Mouse (Mus musculus) hindbrain, embryonic 16.5 days (tissue): ENCODE measurements around the gene Aoc2. TPM values are rescaled to one million over a fixed set of nuclear protein-coding genes. Genes with fewer than 3 reads are reported as not detected.
A peak's percentile ranks its signal among the peaks of the same experiment; 100 is the strongest.
"Not testable (repeated sequence)": the region's sequence is repeated elsewhere in the genome, so short reads cannot be mapped to it uniquely, and the experiment has no call there.

Source experiments
- ATAC-seq: fragments of 200-750 bp; cut with Nextera tagmentation; 2 replicates; pipeline ENCODE4 v1.8.0; 2017; ENCODE audit warnings: moderate TSS enrichment, moderate library complexity
- H3K27ac ChIP-seq: fragments of 300-500 bp; sonication (generic); 2 replicates; pipeline ENCODE4 v1.5.1; 2014; ENCODE audit warnings: low read depth, mild to moderate bottlenecking, control low read depth, low read length, moderate library complexity
- H3K27me3 ChIP-seq: fragments of 300-500 bp; sonication (generic); replicated peaks from 2 replicates; pipeline ENCODE4 v1.6.1; 2014; ENCODE audit warnings: low read length; ENCODE audit not compliant: control insufficient read depth, insufficient read depth
- H3K36me3 ChIP-seq: fragments of 300-500 bp; sonication (generic); 2 replicates; pipeline ENCODE4 v1.6.1; 2014; ENCODE audit warnings: mild to moderate bottlenecking, low read length, moderate library complexity, mixed read lengths; ENCODE audit not compliant: control insufficient read depth, insufficient read depth
- H3K4me1 ChIP-seq: fragments of 300-500 bp; sonication (generic); 2 replicates; pipeline ENCODE4 v1.6.1; 2014; ENCODE audit warnings: low read depth, low read length; ENCODE audit not compliant: control insufficient read depth, insufficient read depth
- H3K4me2 ChIP-seq: fragments of 300-500 bp; sonication (generic); 2 replicates; pipeline ENCODE4 v1.6.1; 2014; ENCODE audit warnings: mild to moderate bottlenecking, low read length, control low read depth, moderate library complexity
- H3K4me3 ChIP-seq: fragments of 300-500 bp; sonication (generic); 2 replicates; pipeline ENCODE4 v1.5.1; 2014; ENCODE audit warnings: mild to moderate bottlenecking, low read length, control low read depth, moderate library complexity
- H3K9ac ChIP-seq: fragments of 300-500 bp; sonication (generic); 2 replicates; pipeline ENCODE4 v1.6.1; 2014; ENCODE audit warnings: low read depth, mild to moderate bottlenecking, control low read depth, low read length, moderate library complexity
- H3K9me3 ChIP-seq: fragments of 300-500 bp; sonication (generic); 2 replicates; pipeline ENCODE4 v1.6.1; 2014; ENCODE audit warnings: mild to moderate bottlenecking, low read length, moderate library complexity; ENCODE audit not compliant: control insufficient read depth
- WGBS: fragments of 180-500 bp; shearing (Covaris S2); extraction: QIAGEN DNeasy Blood & Tissue Kit; methylation state at CpG from one replicate; pipeline ENCODE4 v1.1.7; 2014; 5-methylcytosine and 5-hydroxymethylcytosine counted together
- polyA plus RNA-seq: library from polyadenylated mRNA; unstranded; fragments of >200 nt; fragmentation: Nextera tagmentation; extraction: Ambion mirVana; gene quantifications from 2 replicates; pipeline ENCODE4 v1.2.1, GENCODE M21; 2015

The Aoc2 gene
- polyA plus RNA-seq, 1 experiment from 2014 or later: 0.93 TPM

GRCm38 (mm10) chr11:101328941-101329635, 4.2 kb downstream of the Aoc2 start:
- no peak for ATAC-seq
- peaks cover 6% of the 10 kb centered on the region; the same call in 1 of the 2 replicates for H3K36me3 ChIP-seq
- H3K9me3 ChIP-seq: no peaks in the 10 kb centered on the region
- H3K27me3 ChIP-seq: no peaks in the 10 kb centered on the region
- no peaks in the 10 kb centered on the region for H3K4me1 ChIP-seq
- no peak overlapping the region for H3K4me2 ChIP-seq
- 72% methylated on average over 6 of the region's 6 CpGs for WGBS
- no peak overlapping the region for H3K9ac ChIP-seq
- no peak overlapping the region for H3K27ac ChIP-seq
- H3K4me3 ChIP-seq: no peak overlapping the region

- no peaks in the 10 kb centered on the region for H3K9me3 ChIP-seq
- no peak within 1 kb of the TSS for H3K27ac ChIP-seq
- H3K4me1 ChIP-seq: no peaks in the 10 kb centered on the region
- no peaks in the 10 kb centered on the region for H3K36me3 ChIP-seq
- H3K9ac ChIP-seq: no peak within 1 kb of the TSS
- 67% methylated on average over 7 of the region's 7 CpGs for WGBS
- H3K4me3 ChIP-seq: no peak within 1 kb of the TSS
- no peaks in the 10 kb centered on the region for H3K27me3 ChIP-seq
- no peak for ATAC-seq
- H3K4me2 ChIP-seq: no peak within 1 kb of the TSS
Measured at GRCm38 (mm10) chr11:101330371-101330924, 5.6 kb downstream of the Aoc2 start, which contains the start of gene Aoc3. TSS of gene Aoc3 (plus strand) at chr11:101330605.

GRCm38 (mm10) chr11:101330961-101331360, 6.1 kb downstream of the Aoc2 start:
- H3K27ac ChIP-seq, ATAC-seq, H3K27me3 ChIP-seq, H3K36me3 ChIP-seq, H3K9ac ChIP-seq, H3K9me3 ChIP-seq, H3K4me1 ChIP-seq, H3K4me3 ChIP-seq, H3K4me2 ChIP-seq: not testable (repeated sequence)
- 76% methylated on average over 6 of the region's 6 CpGs for WGBS

DNA sequence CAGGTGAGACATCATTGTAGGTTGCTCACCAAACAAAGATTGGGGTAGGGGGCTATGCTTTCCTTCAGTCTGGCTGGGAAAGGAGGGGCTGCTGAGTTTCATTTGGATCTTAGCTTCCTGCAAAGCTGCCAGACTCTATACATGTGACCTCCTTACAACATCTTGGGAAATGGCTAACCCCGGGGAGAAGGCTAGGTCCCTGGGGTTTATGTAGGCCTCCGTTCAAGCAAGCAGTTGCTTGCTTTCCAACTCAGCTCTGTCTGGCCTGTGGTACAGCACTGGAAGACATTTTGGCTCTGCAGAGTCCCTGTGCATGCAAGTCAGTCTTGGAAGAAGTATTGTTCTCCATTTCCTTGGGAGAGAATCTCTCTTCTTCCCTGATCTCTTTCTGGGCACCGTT, 7.7 kb downstream of the Aoc2 start:
- Histone ChIP-seq H3K4me2 (no peak overlapping the region), H3K4me3 (no peak overlapping the region), H3K9me3 (no peaks in the 10 kb centered on the region), H3K27me3 (no peaks in the 10 kb centered on the region), H3K27ac (no peak overlapping the region), H3K36me3 (no peaks in the 10 kb centered on the region), H3K4me1 (peaks cover 3% of the 10 kb centered on the region), H3K9ac (no peak overlapping the region)
- ATAC-seq: no peak
- WGBS: 91% methylated on average over 3 of the region's 3 CpGs

- ATAC-seq: no peak
- Histone ChIP-seq H3K27ac (no peak overlapping the region), H3K4me2 (no peak overlapping the region), H3K4me3 (no peak overlapping the region), H3K9me3 (no peaks in the 10 kb centered on the region), H3K36me3 (no peaks in the 10 kb centered on the region), H3K4me1 (peaks cover 11% of the 10 kb centered on the region), H3K9ac (no peak overlapping the region), H3K27me3 (no peaks in the 10 kb centered on the region)
- 24% methylated on average over 10 of the region's 10 CpGs for WGBS
Measured at GRCm38 (mm10) chr11:101334023-101334422, 9.2 kb downstream of the Aoc2 start.

- no peak overlapping the region for H3K4me3 ChIP-seq
- 9% methylated on average over 6 of the region's 6 CpGs for WGBS
- H3K27me3 ChIP-seq: no peaks in the 10 kb centered on the region
Measured at GRCm38 (mm10) chr11:101334516-101334915, 9.7 kb downstream of the Aoc2 start.

GRCm38 (mm10) chr11:101335685-101336084, 10.8 kb downstream of the Aoc2 start:
- H3K9ac ChIP-seq: no peak overlapping the region
- H3K36me3 ChIP-seq: no peaks in the 10 kb centered on the region
- H3K27me3 ChIP-seq: no peaks in the 10 kb centered on the region
- H3K9me3 ChIP-seq: no peaks in the 10 kb centered on the region
- H3K27ac ChIP-seq: no peak overlapping the region
- H3K4me3 ChIP-seq: no peak overlapping the region
- 83% methylated on average over 9 of the region's 9 CpGs for WGBS
- H3K4me1 ChIP-seq: peaks cover 11% of the 10 kb centered on the region
- H3K4me2 ChIP-seq: no peak overlapping the region
- no peak for ATAC-seq

More at GRCm38 (mm10) chr11:101334516-101334915, 9.7 kb downstream of the Aoc2 start:
- Histone ChIP-seq H3K36me3 (no peaks in the 10 kb centered on the region), H3K9ac (no peak overlapping the region), H3K9me3 (no peaks in the 10 kb centered on the region), H3K4me2 (no peak overlapping the region), H3K27ac (no peak overlapping the region), H3K4me1 (peaks cover 11% of the 10 kb centered on the region)
- ATAC-seq: no peak

DNA sequence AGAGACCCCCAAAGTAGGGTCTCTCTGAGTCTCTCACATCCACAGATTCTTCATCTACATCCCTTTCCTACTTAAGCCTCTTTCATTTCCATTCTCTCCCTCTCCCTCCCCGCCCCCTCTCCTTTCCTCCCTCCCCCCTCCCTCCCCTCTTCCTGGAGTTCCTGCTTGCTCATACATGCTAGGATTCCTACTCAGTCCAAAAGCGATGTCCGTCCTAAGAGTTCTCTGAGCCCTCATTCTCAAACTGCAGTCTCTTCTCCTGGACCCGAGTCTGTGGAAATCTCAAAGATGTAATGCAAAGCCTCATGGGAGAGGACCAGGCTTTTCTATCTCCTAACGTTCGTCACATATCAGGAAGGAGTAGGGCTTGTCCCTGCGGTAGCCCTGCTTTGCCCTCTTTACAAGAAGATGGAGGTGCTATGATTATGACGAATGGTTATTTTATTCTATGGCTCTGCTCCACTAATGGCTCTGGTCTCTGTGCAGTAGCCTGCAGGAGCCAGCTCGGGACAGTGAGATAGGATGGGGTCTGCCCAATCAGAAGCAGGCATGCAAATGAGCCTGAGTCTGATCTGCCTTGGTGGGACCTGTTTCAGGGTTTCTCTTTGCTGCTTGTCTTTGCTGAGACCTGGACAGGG, 13.4 kb downstream of the Aoc2 start:
- H3K4me3 ChIP-seq: peak overlapping the region; percentile 38
- WGBS: 2% methylated on average over 9 of the region's 9 CpGs
- no peaks in the 10 kb centered on the region for H3K36me3 ChIP-seq
- H3K27me3 ChIP-seq: no peaks in the 10 kb centered on the region
- peak; percentile 80 for ATAC-seq
- H3K27ac ChIP-seq: peak overlapping the region; percentile 23; the same call in 1 of the 2 replicates
- peak overlapping the region; percentile 58 for H3K9ac ChIP-seq
- peaks cover 11% of the 10 kb centered on the region for H3K4me1 ChIP-seq
- no peaks in the 10 kb centered on the region for H3K9me3 ChIP-seq
- H3K4me2 ChIP-seq: peak overlapping the region; percentile 71

DNA sequence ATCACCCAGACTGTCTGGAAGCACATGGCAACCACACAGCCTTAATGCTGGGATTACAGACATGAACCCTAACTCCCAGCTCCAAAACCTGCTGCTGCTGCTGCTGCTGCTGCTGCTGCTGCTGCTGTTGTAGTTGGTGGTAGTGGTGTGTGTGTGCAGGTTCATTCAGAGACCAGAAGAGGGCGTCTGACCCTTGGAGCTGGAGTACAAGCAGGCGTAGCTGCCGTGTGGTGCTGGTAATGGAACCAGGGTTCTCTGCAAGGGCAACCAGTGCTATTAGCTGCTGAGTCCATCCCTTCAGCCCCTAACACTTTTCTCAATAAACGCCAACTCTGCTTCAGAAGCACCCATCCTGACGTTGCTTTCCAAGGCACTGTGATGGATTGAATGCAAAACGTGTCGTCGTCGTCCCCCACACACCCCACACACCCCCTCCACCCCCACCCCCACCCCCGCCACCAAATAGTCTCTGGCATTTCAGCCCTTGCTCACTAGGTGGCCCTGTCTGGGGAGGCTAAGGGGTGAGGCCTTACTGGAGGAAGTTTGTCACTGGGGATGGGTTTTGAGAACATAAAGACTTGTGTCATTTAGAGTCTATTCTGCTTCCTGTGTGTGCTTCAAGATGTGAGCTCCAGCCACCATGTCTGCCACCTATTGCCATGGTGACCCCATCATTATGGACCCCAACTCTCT, 22.4 kb downstream of the Aoc2 start:
- Histone ChIP-seq H3K4me3 (no peak overlapping the region), H3K27ac (no peak overlapping the region), H3K4me1 (no peaks in the 10 kb centered on the region), H3K36me3 (no peaks in the 10 kb centered on the region), H3K27me3 (no peaks in the 10 kb centered on the region), H3K9me3 (no peaks in the 10 kb centered on the region; the same call in 1 of the 2 replicates), H3K4me2 (no peak overlapping the region), H3K9ac (no peak overlapping the region)
- no peak for ATAC-seq
- 74% methylated on average over 10 of the region's 10 CpGs for WGBS
